Mouse (Mus musculus) NIH3T3 (cell line): ENCODE data around the gene Cyp4f16.
"Not testable (repeated sequence)": the region's sequence is repeated elsewhere in the genome, so short reads cannot be mapped to it uniquely, and the experiment has no call there.

Experiments used
- DNase-seq: peaks from one replicate; pipeline ENCODE4 v3.0.0-alpha.2; 2012; ENCODE audit warnings: low read depth

Gene Cyp4f16

GRCm38 (mm10) chr17:32536051-32536866, at the start of gene Cyp4f16:
Gene Cyp4f16, plus strand, starts transcription at chr17:32536558.
- peak; percentile 97 for DNase-seq

GRCm38 (mm10) chr17:32492349-32492980, 43.9 kb upstream of the Cyp4f16 start:
- no peak for DNase-seq

- peak; percentile 90 for DNase-seq
Observed at GRCm38 (mm10) chr17:32494601-32495000, 41.8 kb upstream of the Cyp4f16 start.

GRCm38 (mm10) chr17:32500511-32500910, 35.8 kb upstream of the Cyp4f16 start:
- DNase-seq: not testable (repeated sequence)

- peak; percentile 60 for DNase-seq
Observed at GRCm38 (mm10) chr17:32501051-32501450, 35.3 kb upstream of the Cyp4f16 start.

GRCm38 (mm10) chr17:32503111-32503510, 33.2 kb upstream of the Cyp4f16 start:
- peak; percentile 10 for DNase-seq

- DNase-seq: peak; percentile 79
Observed at GRCm38 (mm10) chr17:32505851-32506728, 30.3 kb upstream of the Cyp4f16 start, which contains the start of gene Cyp4f17. Gene Cyp4f17, plus strand, starts transcription at chr17:32506050.

GRCm38 (mm10) chr17:32506729-32507245, 29.6 kb upstream of the Cyp4f16 start:
- no peak for DNase-seq

- no peak for DNase-seq
Observed at GRCm38 (mm10) chr17:32516126-32516525, 20.2 kb upstream of the Cyp4f16 start.

- no peak for DNase-seq
Observed at GRCm38 (mm10) chr17:32521981-32522380, 14.4 kb upstream of the Cyp4f16 start.

- DNase-seq: no peak
Observed at GRCm38 (mm10) chr17:32522386-32522785, 14.0 kb upstream of the Cyp4f16 start.

- no peak for DNase-seq
Observed at GRCm38 (mm10) chr17:32522816-32523215, 13.5 kb upstream of the Cyp4f16 start.

GRCm38 (mm10) chr17:32523895-32524294, 12.5 kb upstream of the Cyp4f16 start:
- no peak for DNase-seq

- DNase-seq: not testable (repeated sequence)
Observed at GRCm38 (mm10) chr17:32526341-32526740, 10.0 kb upstream of the Cyp4f16 start.

- DNase-seq: no peak
Observed at GRCm38 (mm10) chr17:32527748-32528147, 8.6 kb upstream of the Cyp4f16 start.

GRCm38 (mm10) chr17:32528408-32529337, 7.7 kb upstream of the Cyp4f16 start:
- peak; percentile 74 for DNase-seq

- not testable (repeated sequence) for DNase-seq
Observed at GRCm38 (mm10) chr17:32532356-32532755, 4.0 kb upstream of the Cyp4f16 start.

- no peak for DNase-seq
Observed at GRCm38 (mm10) chr17:32534068-32534467, 2.3 kb upstream of the Cyp4f16 start.

GRCm38 (mm10) chr17:32536867-32537250, 501 bp downstream of the Cyp4f16 start:
- peak; percentile 61 for DNase-seq

GRCm38 (mm10) chr17:32544792-32545191, 8.4 kb downstream of the Cyp4f16 start:
- DNase-seq: not testable (repeated sequence)

- not testable (repeated sequence) for DNase-seq
Observed at GRCm38 (mm10) chr17:32550377-32550776, 14.0 kb downstream of the Cyp4f16 start.
